Mouse (Mus musculus): Measurements from ENCODE around the gene Arl2. TPM values are rescaled to one million over a fixed set of nuclear protein-coding genes. Genes with fewer than 3 reads are reported as not detected.
A peak's percentile ranks its signal among the peaks of the same experiment; 100 is the strongest.

The Arl2 gene
- polyA plus RNA-seq, 1 experiment from 2014 or later: 101 TPM

GRCm38 (mm10) chr19:6101186-6101585, 40.2 kb downstream of the Arl2 start:
- no peak for ATAC-seq (replicated peaks; ENCODE audit: low FRiP score, low TSS enrichment, low read depth)
- Histone ChIP-seq H3K27ac (ENCODE audit: low read depth) (no peak overlapping the region), H3K27me3 (replicated peaks; ENCODE audit: control insufficient read depth, insufficient read depth, low read length) (no peaks in the 10 kb centered on the region), H3K4me1 (replicated peaks; ENCODE audit: control insufficient read depth, insufficient read depth, low read length) (no peaks in the 10 kb centered on the region), H3K4me2 (ENCODE audit: low read length) (no peak overlapping the region), H3K36me3 (ENCODE audit: control insufficient read depth, insufficient read depth, low read length) (peaks cover 4% of the 10 kb centered on the region; the same call in 1 of the 2 replicates), H3K4me3 (ENCODE audit: low read depth, low read length) (no peak overlapping the region), H3K9ac (ENCODE audit: low read length) (no peak overlapping the region), H3K9me3 (ENCODE audit: control insufficient read depth, low read length) (no peaks in the 10 kb centered on the region)
- DNase-seq (ENCODE audit: low spot score): no peak
- 53% methylated on average over 6 of the region's 6 CpGs for WGBS

GRCm38 (mm10) chr19:6097847-6098246, 43.5 kb downstream of the Arl2 start:
- ATAC-seq (replicated peaks; ENCODE audit: low FRiP score, low TSS enrichment, low read depth) (no peak), DNase-seq (ENCODE audit: low spot score) (no peak)
- Histone ChIP-seq H3K4me1 (replicated peaks; ENCODE audit: control insufficient read depth, insufficient read depth, low read length) (no peaks in the 10 kb centered on the region), H3K9ac (ENCODE audit: low read length) (no peak overlapping the region), H3K9me3 (ENCODE audit: control insufficient read depth, low read length) (no peaks in the 10 kb centered on the region), H3K4me2 (ENCODE audit: low read length) (no peak overlapping the region), H3K4me3 (ENCODE audit: low read depth, low read length) (no peak overlapping the region), H3K36me3 (ENCODE audit: control insufficient read depth, insufficient read depth, low read length) (peaks cover 25% of the 10 kb centered on the region), H3K27me3 (replicated peaks; ENCODE audit: control insufficient read depth, insufficient read depth, low read length) (no peaks in the 10 kb centered on the region), H3K27ac (ENCODE audit: low read depth) (no peak overlapping the region)
- WGBS: 76% methylated on average over 3 of the region's 3 CpGs

DNA sequence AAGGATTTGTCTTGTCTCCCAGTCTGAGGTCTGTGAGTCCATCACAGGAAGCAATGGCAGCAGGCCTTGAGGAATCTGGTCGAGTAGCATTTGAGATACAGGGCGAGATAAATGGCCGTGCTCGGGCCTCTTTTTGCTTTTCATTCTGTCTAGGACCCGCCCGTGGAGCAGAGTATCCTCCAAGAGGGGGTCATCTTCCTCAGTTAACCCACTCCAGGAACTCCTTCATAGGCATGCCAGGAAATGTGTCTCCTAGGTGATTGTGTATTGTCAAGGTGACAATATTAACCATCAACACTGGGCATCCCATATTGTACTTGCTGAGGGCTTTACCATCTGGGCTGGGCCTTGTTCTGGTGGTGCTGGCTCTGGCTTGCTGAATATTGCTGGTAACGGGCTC, 47.2 kb downstream of the Arl2 start, which contains the start of gene AC131692.1:
Gene AC131692.1, plus strand, starts transcription at position 301 of the 400 bp plus-strand sequence.
- H3K27me3 ChIP-seq (replicated peaks; ENCODE audit: control insufficient read depth, insufficient read depth, low read length): no peaks in the 10 kb centered on the region
- DNase-seq (ENCODE audit: low spot score) (no peak), ATAC-seq (replicated peaks; ENCODE audit: low FRiP score, low TSS enrichment, low read depth) (no peak)
- H3K9ac ChIP-seq (ENCODE audit: low read length): no peak within 1 kb of the TSS
- H3K36me3 ChIP-seq (ENCODE audit: control insufficient read depth, insufficient read depth, low read length): peaks cover 58% of the 10 kb centered on the region
- 86% methylated on average over 7 of the region's 7 CpGs for WGBS
- H3K9me3 ChIP-seq (ENCODE audit: control insufficient read depth, low read length): no peaks in the 10 kb centered on the region
- no peak within 1 kb of the TSS for H3K27ac ChIP-seq (ENCODE audit: low read depth)
- H3K4me1 ChIP-seq (replicated peaks; ENCODE audit: control insufficient read depth, insufficient read depth, low read length): no peaks in the 10 kb centered on the region
- H3K4me3 ChIP-seq (ENCODE audit: low read depth, low read length): no peak within 1 kb of the TSS
- H3K4me2 ChIP-seq (ENCODE audit: low read length): no peak within 1 kb of the TSS

GRCm38 (mm10) chr19:6088841-6089240, 52.5 kb downstream of the Arl2 start:
- Histone ChIP-seq H3K9me3 (ENCODE audit: control insufficient read depth, low read length) (no peaks in the 10 kb centered on the region), H3K27ac (ENCODE audit: low read depth) (no peak overlapping the region), H3K36me3 (ENCODE audit: control insufficient read depth, insufficient read depth, low read length) (peaks cover 49% of the 10 kb centered on the region), H3K4me3 (ENCODE audit: low read depth, low read length) (no peak overlapping the region), H3K27me3 (replicated peaks; ENCODE audit: control insufficient read depth, insufficient read depth, low read length) (no peaks in the 10 kb centered on the region), H3K4me2 (ENCODE audit: low read length) (no peak overlapping the region), H3K4me1 (replicated peaks; ENCODE audit: control insufficient read depth, insufficient read depth, low read length) (peaks cover 8% of the 10 kb centered on the region), H3K9ac (ENCODE audit: low read length) (no peak overlapping the region)
- 97% methylated on average over 13 of the region's 13 CpGs for WGBS
- no peak for DNase-seq (ENCODE audit: low spot score)
- no peak for ATAC-seq (replicated peaks; ENCODE audit: low FRiP score, low TSS enrichment, low read depth)

DNA sequence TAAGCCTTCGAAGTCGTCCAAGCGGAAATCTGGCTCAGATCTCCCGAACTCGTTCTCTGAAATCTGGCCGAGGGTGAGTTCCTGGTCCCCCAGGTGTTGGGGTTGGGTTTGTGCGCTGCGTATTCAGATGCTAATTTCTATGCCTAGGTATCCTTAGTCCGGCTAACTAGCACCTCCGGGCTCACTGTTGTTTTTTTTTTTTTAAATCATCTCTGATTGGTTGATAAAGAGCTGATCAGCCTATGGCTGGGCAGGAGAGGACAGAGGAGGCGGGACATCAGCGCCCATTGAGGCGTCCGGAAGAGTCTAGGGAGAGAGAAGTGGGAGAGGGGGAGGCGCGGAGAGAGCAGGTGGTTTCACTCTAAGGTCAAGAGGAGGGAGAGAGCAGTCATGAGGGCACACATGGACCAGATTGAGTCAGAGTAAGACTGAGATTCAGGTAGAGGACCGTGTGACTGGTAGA, 55.9 kb downstream of the Arl2 start:
- ATAC-seq (replicated peaks; ENCODE audit: low FRiP score, low TSS enrichment, low read depth) (peak; percentile 73), DNase-seq (ENCODE audit: low spot score) (peak; percentile 82)

GRCm38 (mm10) chr19:6084478-6085248, 56.7 kb downstream of the Arl2 start, which contains the start of the genes Zfpl1 and Cdca5:
Gene Zfpl1 (minus strand): TSS chr19:6084956.
Gene Cdca5 (plus strand): TSS chr19:6084983.
- H3K4me3 ChIP-seq (ENCODE audit: low read depth, low read length): peak within 1 kb of the TSS; percentile 62
- WGBS: under 1% methylated on average over 58 of the region's 58 CpGs
- peak within 1 kb of the TSS; percentile 71 for H3K9ac ChIP-seq (ENCODE audit: low read length)
- peaks cover 50% of the 10 kb centered on the region for H3K36me3 ChIP-seq (ENCODE audit: control insufficient read depth, insufficient read depth, low read length)
- peak within 1 kb of the TSS; percentile 93 for H3K4me2 ChIP-seq (ENCODE audit: low read length)
- DNase-seq (ENCODE audit: low spot score) (peak; percentile 98), ATAC-seq (replicated peaks; ENCODE audit: low FRiP score, low TSS enrichment, low read depth) (peak; percentile 90)
- H3K4me1 ChIP-seq (replicated peaks; ENCODE audit: control insufficient read depth, insufficient read depth, low read length): peaks cover 16% of the 10 kb centered on the region
- H3K27ac ChIP-seq (ENCODE audit: low read depth): peak within 1 kb of the TSS; percentile 70
- no peaks in the 10 kb centered on the region for H3K27me3 ChIP-seq (replicated peaks; ENCODE audit: control insufficient read depth, insufficient read depth, low read length)
- H3K9me3 ChIP-seq (ENCODE audit: control insufficient read depth, low read length): no peaks in the 10 kb centered on the region

More for the DNA sequence above, 55.9 kb downstream of the Arl2 start:
- Histone ChIP-seq H3K4me1 (replicated peaks; ENCODE audit: control insufficient read depth, insufficient read depth, low read length) (peaks cover 16% of the 10 kb centered on the region), H3K4me2 (ENCODE audit: low read length) (peak overlapping the region; percentile 93), H3K27me3 (replicated peaks; ENCODE audit: control insufficient read depth, insufficient read depth, low read length) (no peaks in the 10 kb centered on the region), H3K4me3 (ENCODE audit: low read depth, low read length) (peak overlapping the region; percentile 62), H3K27ac (ENCODE audit: low read depth) (peak overlapping the region; percentile 70), H3K9me3 (ENCODE audit: control insufficient read depth, low read length) (no peaks in the 10 kb centered on the region), H3K36me3 (ENCODE audit: control insufficient read depth, insufficient read depth, low read length) (peaks cover 52% of the 10 kb centered on the region), H3K9ac (ENCODE audit: low read length) (peak overlapping the region; percentile 71)
- WGBS: under 1% methylated on average over 17 of the region's 17 CpGs

Other genes with a start within 250 kb of the Arl2 start
- gene Tigd3, start 247.4 kb downstream of the Arl2 start, polyA plus RNA-seq (2014; fragmentation: Nextera tagmentation; extraction: Ambion mirVana): 2.0 and 2.1 TPM in 2 replicates
- 131 and 145 TPM in 2 replicates for gene Dpf2, start 228.5 kb downstream of the Arl2 start, polyA plus RNA-seq (2014; fragmentation: Nextera tagmentation; extraction: Ambion mirVana)
- 7.0 and 9.3 TPM in 2 replicates for gene Cdc42ep2, start 216.7 kb downstream of the Arl2 start, polyA plus RNA-seq (2014; fragmentation: Nextera tagmentation; extraction: Ambion mirVana)
- gene Pola2, start 177.3 kb downstream of the Arl2 start, polyA plus RNA-seq (2014; fragmentation: Nextera tagmentation; extraction: Ambion mirVana): 84.4 and 87.9 TPM in 2 replicates
- not detected in 2 replicates for gene Slc22a20, start 155.4 kb downstream of the Arl2 start, polyA plus RNA-seq (2014; fragmentation: Nextera tagmentation; extraction: Ambion mirVana)
- 9.4 and 10.1 TPM in 2 replicates for gene Capn1, start 125.7 kb downstream of the Arl2 start, polyA plus RNA-seq (2014; fragmentation: Nextera tagmentation; extraction: Ambion mirVana)
- 24.5 and 28.1 TPM in 2 replicates for gene Syvn1, start 95.0 kb downstream of the Arl2 start, polyA plus RNA-seq (2014; fragmentation: Nextera tagmentation; extraction: Ambion mirVana)
- gene Mrpl49, start 83.8 kb downstream of the Arl2 start, polyA plus RNA-seq (2014; fragmentation: Nextera tagmentation; extraction: Ambion mirVana): 82.1 and 82.5 TPM in 2 replicates
- gene Fau, start 83.7 kb downstream of the Arl2 start, polyA plus RNA-seq (2014; fragmentation: Nextera tagmentation; extraction: Ambion mirVana): 1,017 and 1,054 TPM in 2 replicates
- gene Znhit2, start 80.4 kb downstream of the Arl2 start, polyA plus RNA-seq (2014; fragmentation: Nextera tagmentation; extraction: Ambion mirVana): 33.8 and 38.3 TPM in 2 replicates
- gene Tm7sf2, start 73.2 kb downstream of the Arl2 start, polyA plus RNA-seq (2014; fragmentation: Nextera tagmentation; extraction: Ambion mirVana): 30.6 and 31.4 TPM in 2 replicates
- 63.9 and 65.0 TPM in 2 replicates for gene Vps51, start 64.3 kb downstream of the Arl2 start, polyA plus RNA-seq (2014; fragmentation: Nextera tagmentation; extraction: Ambion mirVana)
- not detected in 2 replicates for gene Tmem262, start 61.5 kb downstream of the Arl2 start, polyA plus RNA-seq (2014; fragmentation: Nextera tagmentation; extraction: Ambion mirVana)
- gene Gm28374, start 59.3 kb downstream of the Arl2 start, polyA plus RNA-seq (2014; fragmentation: Nextera tagmentation; extraction: Ambion mirVana): 1.1 and 1.5 TPM in 2 replicates
- gene Zfpl1, start 56.6 kb downstream of the Arl2 start, polyA plus RNA-seq (2014; fragmentation: Nextera tagmentation; extraction: Ambion mirVana): 70.9 and 77.0 TPM in 2 replicates
- 43.3 and 44.1 TPM in 2 replicates for gene Cdca5, start 56.6 kb downstream of the Arl2 start, polyA plus RNA-seq (2014; fragmentation: Nextera tagmentation; extraction: Ambion mirVana)
- 0.22 and 0.59 TPM in 2 replicates for gene AC131692.1, start 47.1 kb downstream of the Arl2 start, polyA plus RNA-seq (2014; fragmentation: Nextera tagmentation; extraction: Ambion mirVana)
- 4.1 and 4.4 TPM in 2 replicates for gene Naaladl1, start 35.8 kb downstream of the Arl2 start, polyA plus RNA-seq (2014; fragmentation: Nextera tagmentation; extraction: Ambion mirVana)
- 53.9 and 59.9 TPM in 2 replicates for gene Sac3d1, start 22.9 kb downstream of the Arl2 start, polyA plus RNA-seq (2014; fragmentation: Nextera tagmentation; extraction: Ambion mirVana)
- gene Snx15, start 13.2 kb downstream of the Arl2 start, polyA plus RNA-seq (2014; fragmentation: Nextera tagmentation; extraction: Ambion mirVana): 35.4 and 36.0 TPM in 2 replicates
- 0.30 and 1.1 TPM in 2 replicates for gene Batf2, start 565 bp downstream of the Arl2 start, polyA plus RNA-seq (2014; fragmentation: Nextera tagmentation; extraction: Ambion mirVana)
- gene Majin, start 42.8 kb upstream of the Arl2 start, polyA plus RNA-seq (2014; fragmentation: Nextera tagmentation; extraction: Ambion mirVana): not detected in 2 replicates
- gene Gpha2, start 84.8 kb upstream of the Arl2 start, polyA plus RNA-seq (2014; fragmentation: Nextera tagmentation; extraction: Ambion mirVana): 0.53 and 1.1 TPM in 2 replicates
- gene Ppp2r5b, start 94.3 kb upstream of the Arl2 start, polyA plus RNA-seq (2014; fragmentation: Nextera tagmentation; extraction: Ambion mirVana): 24.1 and 27.5 TPM in 2 replicates
- 11.6 and 12.9 TPM in 2 replicates for gene Atg2a, start 100.1 kb upstream of the Arl2 start, polyA plus RNA-seq (2014; fragmentation: Nextera tagmentation; extraction: Ambion mirVana)
- gene Ehd1, start 135.2 kb upstream of the Arl2 start, polyA plus RNA-seq (2014; fragmentation: Nextera tagmentation; extraction: Ambion mirVana): 46.9 and 47.7 TPM in 2 replicates
- 1.5 and 1.8 TPM in 2 replicates for gene Cdc42bpg, start 164.9 kb upstream of the Arl2 start, polyA plus RNA-seq (2014; fragmentation: Nextera tagmentation; extraction: Ambion mirVana)
- 55.2 and 56.2 TPM in 2 replicates for gene Men1, start 193.4 kb upstream of the Arl2 start, polyA plus RNA-seq (2014; fragmentation: Nextera tagmentation; extraction: Ambion mirVana)
- gene Map4k2, start 199.6 kb upstream of the Arl2 start, polyA plus RNA-seq (2014; fragmentation: Nextera tagmentation; extraction: Ambion mirVana): 7.6 and 9.2 TPM in 2 replicates
- gene Sf1, start 222.1 kb upstream of the Arl2 start, polyA plus RNA-seq (2014; fragmentation: Nextera tagmentation; extraction: Ambion mirVana): 135 and 143 TPM in 2 replicates
- gene Pygm, start 242.9 kb upstream of the Arl2 start, polyA plus RNA-seq (2014; fragmentation: Nextera tagmentation; extraction: Ambion mirVana): 5.9 and 6.2 TPM in 2 replicates

Data from intestine, embryonic 14.5 days (tissue).